Mouse (Mus musculus) midbrain, embryonic 12.5 days (tissue): ENCODE measurements around the gene Tmem236. TPM values are rescaled to one million over a fixed set of nuclear protein-coding genes. Genes with fewer than 3 reads are reported as not detected.

Experiments
- microRNA counts: library from miRNA; unstranded; fragments of <30 nt; microRNA quantifications from one replicate; lab custom pipeline; 2017
- microRNA-seq: library from miRNA; unstranded; fragments of <30 nt; microRNA quantifications from one replicate; pipeline ENCODE4, GENCODE M21; 2017
- polyA plus RNA-seq: library from polyadenylated mRNA; unstranded; fragments of >200 nt; fragmentation: Nextera tagmentation; extraction: Ambion mirVana; gene quantifications from 2 replicates; pipeline ENCODE4 v1.2.1, GENCODE M21; 2016

The Tmem236 gene
- polyA plus RNA-seq, 1 experiment from 2014 or later = 0.05 TPM

MicroRNAs within 50 kb of the gene (microRNA counts, 519-probe panel; counts per million panel counts)
- microRNA mmu-miR-511 (lab: Ali Mortazavi, UCI) = not detected

Small RNAs within 50 kb of the gene (microRNA-seq; reads per million reads assigned to microRNA genes)
- gene Mir511 = 4.9 reads per million, percentile 18 among the genes with 10 or more reads in this experiment

Other genes with a start within 250 kb of the Tmem236 start
- 37.6 and 40.5 TPM in 2 replicates for gene Hacd1, start 118.4 kb upstream of the Tmem236 start, polyA plus RNA-seq
- gene Stam, start 100.4 kb upstream of the Tmem236 start, polyA plus RNA-seq = 100 and 101 TPM in 2 replicates
- gene Mrc1, start 54.9 kb downstream of the Tmem236 start, polyA plus RNA-seq = 6.7 and 9.0 TPM in 2 replicates
- 1.1 and 1.6 TPM in 2 replicates for gene Slc39a12, start 213.8 kb downstream of the Tmem236 start, polyA plus RNA-seq